Comparison of ENCODE assay signal across 16 mouse cellular contexts in genomic region chr3:129645409-129645808, GRCm38 (mm10).
DNase-seq lines count a peak whose midpoint lies in the region; ATAC-seq and TF ChIP-seq lines count a peak whose summit lies in the region.
"Had no signal": no experiment of that assay in that cellular context is flagged by ENCODE, and none has a peak within 500 bp of the region (broad histone marks: within the 10 kb centered on the region; RNA-seq: fewer than 3 reads in every experiment).

No protein-coding gene starts in this region.

- H3K79me2 ChIP-seq in heart, adult 2 months (replicated peaks; ENCODE audit: control insufficient read depth, insufficient read depth, low read length), result no peaks in the 10 kb centered on the region

- H3K27ac ChIP-seq in heart, postnatal 0 days (ENCODE audit: low read depth), result no peak overlapping the region
- H3K27ac ChIP-seq in heart, adult 2 months, result no peak overlapping the region
- H3K27ac ChIP-seq: hindbrain, embryonic 12.5 days; left cerebral cortex, adult 2 months had no signal

- ATAC-seq in heart, postnatal 0 days (ENCODE audit: insufficient read depth, low read depth), result peak; percentile 51; the same call in 1 of the 2 replicates
- ATAC-seq in erythroblast, adult 5-6 weeks (replicated peaks; ENCODE audit: low FRiP score, poor library complexity, severe bottlenecking), result no peak

- H3K9ac ChIP-seq in heart, postnatal 0 days (replicated peaks; ENCODE audit: low read depth, low read length), result no peak overlapping the region
- H3K9ac ChIP-seq in heart, adult 2 months (ENCODE audit: low read depth, low read length), result no peak overlapping the region
- H3K9ac ChIP-seq: hindbrain, embryonic 12.5 days had no signal

- H3K27me3 ChIP-seq in heart, postnatal 0 days (ENCODE audit: control insufficient read depth, insufficient read depth, low read length), result no peaks in the 10 kb centered on the region
- no peaks in the 10 kb centered on the region for H3K27me3 ChIP-seq in heart, adult 2 months (ENCODE audit: control insufficient read depth, insufficient read depth, low read length)
- H3K27me3 ChIP-seq: hindbrain, embryonic 12.5 days; megakaryocyte, embryonic 14.5 days had no signal

- intact Hi-C loops in heart, adult 2 months (cut with DNase I), result no loop called here

- no peak overlapping the region for H3K4me3 ChIP-seq in heart, postnatal 0 days (ENCODE audit: low read depth, low read length)
- no peak overlapping the region for H3K4me3 ChIP-seq in heart, adult 2 months
- H3K4me3 ChIP-seq: erythroblast, embryonic 14.5 days; hindbrain, embryonic 12.5 days; left cerebral cortex, adult 2 months; megakaryocyte, embryonic 14.5 days had no signal

- no peak for TF ChIP-seq CTCF in heart, postnatal 0 days (IDR thresholded peaks at IDR 0.05; ENCODE audit: low read depth)
- TF ChIP-seq CTCF in heart, adult 2 months (IDR thresholded peaks at IDR 0.05), result no peak

- no peaks in the 10 kb centered on the region for H3K36me3 ChIP-seq in heart, postnatal 0 days (replicated peaks; ENCODE audit: control insufficient read depth, insufficient read depth, low read length)
- H3K36me3 ChIP-seq in heart, adult 2 months (ENCODE audit: control insufficient read depth, insufficient read depth, low read length), result no peaks in the 10 kb centered on the region
- H3K36me3 ChIP-seq: hindbrain, embryonic 12.5 days had no signal

- peaks cover 8% of the 10 kb centered on the region; the same call in 1 of the 2 replicates for H3K4me1 ChIP-seq in heart, postnatal 0 days (ENCODE audit: control insufficient read depth, insufficient read depth)
- no peaks in the 10 kb centered on the region for H3K4me1 ChIP-seq in heart, adult 2 months (ENCODE audit: control insufficient read depth, insufficient read depth, low read length)
- H3K4me1 ChIP-seq: megakaryocyte, embryonic 14.5 days had no signal

- DNase-seq in heart, postnatal 0 days (ENCODE audit: low spot score), result no peak
- DNase-seq in heart, adult 2 months, result no peak
- peak; percentile 63 for DNase-seq in adipocyte (ENCODE audit: low spot score)
- DNase-seq in kidney, postnatal 36 days, result peak; percentile 3 to 18
- peak; percentile 52 for DNase-seq in lung, postnatal 14 days
- DNase-seq in urinary bladder, postnatal 25 days (ENCODE audit: low spot score), result no peak
- DNase-seq: adrenal gland, postnatal 25 days; cerebellum, postnatal 25 days; right cerebral cortex, postnatal 4 days; thymus, postnatal 25 days had no signal

- no peak for TF ChIP-seq EP300 in heart, postnatal 0 days (IDR thresholded peaks at IDR 0.05; ENCODE audit: low read depth)
- TF ChIP-seq EP300 in heart, adult 2 months (IDR thresholded peaks at IDR 0.05; ENCODE audit: insufficient read depth, low read depth, low read length), result no peak

- TF ChIP-seq POLR2A in heart, adult 2 months (IDR thresholded peaks at IDR 0.05; ENCODE audit: insufficient read depth, low read depth, low read length), result no peak

- no peaks in the 10 kb centered on the region for H3K9me3 ChIP-seq in heart, postnatal 0 days (replicated peaks; ENCODE audit: control insufficient read depth, low read length)
- H3K9me3 ChIP-seq: hindbrain, embryonic 12.5 days; megakaryocyte, embryonic 14.5 days had no signal

- no peak overlapping the region for H3K4me2 ChIP-seq in heart, postnatal 0 days (ENCODE audit: low read depth, low read length)
- H3K4me2 ChIP-seq: hindbrain, embryonic 12.5 days; liver, embryonic 11.5 days had no signal

- 40% methylated on average over 3 of the region's 3 CpGs for WGBS in heart, postnatal 0 days
- WGBS in heart, adult 2 months, result 41% methylated on average over 3 of the region's 3 CpGs

Comparison
In these comparisons a context has a peak if more than half of its experiments do, and no peak if none do; other contexts are left out.
1. DNase-seq: peak in adipocyte (single experiment), kidney, postnatal 36 days (2 of 2) and lung, postnatal 14 days (single experiment); none in heart, postnatal 0 days (single experiment), heart, adult 2 months (0 of 2) and urinary bladder, postnatal 25 days (single experiment).